Mouse (Mus musculus): ENCODE measurements around the gene Gm20431. TPM values are rescaled to one million over a fixed set of nuclear protein-coding genes. Genes with fewer than 3 reads are reported as not detected.

The Gm20431 gene
- 11.3 and 11.6 TPM in 2 replicates for polyA plus RNA-seq (2012; rRNA removed)

DNA sequence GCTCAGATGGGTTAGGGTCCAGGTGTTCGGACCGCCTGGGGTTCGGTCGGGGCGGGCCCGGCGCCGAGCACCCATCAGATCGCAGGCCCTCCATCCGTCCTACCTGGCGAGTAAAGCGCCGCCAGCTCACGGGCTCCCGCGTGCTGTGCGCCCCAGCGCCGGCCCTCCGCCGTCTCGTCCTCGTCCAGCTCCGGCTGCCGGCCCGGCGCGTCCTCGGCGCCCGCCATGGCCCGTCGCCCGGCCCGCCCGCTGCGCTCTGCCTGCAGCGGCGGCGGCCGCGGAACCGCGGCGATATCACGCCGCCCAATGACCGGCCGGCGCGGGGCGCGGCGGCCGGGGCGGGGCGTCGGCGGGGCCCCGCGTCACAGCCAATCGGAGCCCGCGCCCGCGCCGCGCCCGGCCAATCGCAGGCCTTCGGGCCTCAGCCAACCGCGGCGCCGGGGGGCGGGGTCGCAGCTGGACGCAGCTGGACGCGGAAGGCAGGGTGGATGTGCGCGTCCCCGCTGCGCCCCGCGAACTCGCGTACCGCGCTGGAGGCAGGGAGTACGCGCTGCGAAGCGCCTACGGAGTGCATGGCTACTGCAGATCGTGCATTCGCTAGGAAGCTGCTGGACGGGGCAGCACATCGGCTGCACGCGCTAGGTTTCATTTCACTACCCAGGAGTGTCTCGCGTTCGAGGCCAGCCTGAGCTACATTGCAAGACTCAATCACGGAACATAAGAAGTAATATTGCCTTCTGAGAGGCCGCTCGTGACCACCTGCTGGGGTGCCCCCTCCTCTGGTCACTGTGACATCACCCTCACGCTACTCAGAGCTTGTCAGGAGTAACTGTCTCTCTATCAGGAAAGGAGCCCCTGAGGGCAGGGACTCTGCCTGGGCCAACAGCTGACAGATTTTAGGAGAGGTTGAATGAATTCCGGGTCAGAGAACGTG is at the start of gene Gm20431:
TSS of gene Gm20431 (minus strand) at position 227 of the 934 bp plus-strand sequence.
- under 1% methylated on average over 107 of the region's 110 CpGs for WGBS
- peak; percentile 86 for DNase-seq
- peak within 1 kb of the TSS; percentile 95 for H3K4me3 ChIP-seq (replicated peaks; ENCODE audit: extremely low read depth, low read depth, low read length)
- peak; percentile 94; the same call in 1 of the 2 replicates for TF ChIP-seq POLR2A (IDR thresholded peaks at IDR 0.05; ENCODE audit: borderline replicate concordance, extremely low read depth, low read depth, low read length)
- TF ChIP-seq CTCF (IDR thresholded peaks at IDR 0.05; ENCODE audit: insufficient read depth, low read length) = no peak
- H3K4me1 ChIP-seq (ENCODE audit: control insufficient read depth, insufficient read depth, low read length) = peaks cover 29% of the 10 kb centered on the region

DNA sequence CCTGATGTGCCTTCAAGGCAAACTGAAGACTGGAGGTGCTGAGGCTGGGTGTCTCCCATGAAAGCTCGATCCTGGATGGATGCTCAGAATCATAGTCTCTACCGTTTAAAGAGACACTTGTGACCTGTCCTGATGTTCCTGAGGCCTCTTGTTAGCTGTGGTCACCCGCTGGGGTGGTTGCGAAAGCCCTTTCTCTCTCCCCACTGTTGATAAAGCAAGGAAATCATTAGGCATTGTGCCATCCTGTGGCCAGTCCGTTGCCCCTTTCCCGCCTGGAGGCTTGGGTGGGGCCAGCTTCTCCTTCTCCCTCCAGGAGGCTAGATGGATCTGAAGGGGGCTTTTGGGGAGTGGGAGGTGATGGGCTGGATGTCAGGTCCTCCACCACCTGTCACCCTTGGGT is 49.3 kb upstream of the Gm20431 start:
- WGBS = 32% methylated on average over 6 of the region's 6 CpGs
- TF ChIP-seq POLR2A (IDR thresholded peaks at IDR 0.05; ENCODE audit: borderline replicate concordance, extremely low read depth, low read depth, low read length) = no peak
- no peak for TF ChIP-seq CTCF (IDR thresholded peaks at IDR 0.05; ENCODE audit: insufficient read depth, low read length)
- H3K4me3 ChIP-seq (replicated peaks; ENCODE audit: extremely low read depth, low read depth, low read length) = no peak overlapping the region
- no peak for DNase-seq
- H3K4me1 ChIP-seq (ENCODE audit: control insufficient read depth, insufficient read depth, low read length) = peaks cover 5% of the 10 kb centered on the region

DNA sequence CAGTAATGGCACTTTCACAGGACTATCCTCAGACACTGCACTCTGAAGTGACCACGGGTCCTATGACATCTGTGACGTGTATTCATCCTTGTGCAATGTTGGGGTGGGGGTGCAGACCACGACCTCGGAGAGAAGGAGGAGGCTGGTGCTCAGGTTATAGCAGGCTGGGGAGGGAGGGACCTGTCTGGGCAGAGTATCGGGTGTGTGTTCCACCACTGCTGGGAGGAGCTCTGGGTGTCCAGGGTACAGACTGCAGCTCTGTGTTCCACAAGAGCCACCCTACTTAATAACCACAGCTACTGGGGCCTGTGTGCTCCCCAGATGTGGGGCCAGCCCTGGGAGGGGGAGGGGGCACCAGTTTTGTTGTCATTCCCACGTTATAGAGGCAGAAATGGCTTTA is 48.7 kb upstream of the Gm20431 start:
- H3K4me3 ChIP-seq (replicated peaks; ENCODE audit: extremely low read depth, low read depth, low read length) = no peak overlapping the region
- TF ChIP-seq CTCF (IDR thresholded peaks at IDR 0.05; ENCODE audit: insufficient read depth, low read length) (no peak), POLR2A (IDR thresholded peaks at IDR 0.05; ENCODE audit: borderline replicate concordance, extremely low read depth, low read depth, low read length) (no peak)
- WGBS = 64% methylated on average over 6 of the region's 6 CpGs
- no peak for DNase-seq
- H3K4me1 ChIP-seq (ENCODE audit: control insufficient read depth, insufficient read depth, low read length) = peaks cover 5% of the 10 kb centered on the region

DNA sequence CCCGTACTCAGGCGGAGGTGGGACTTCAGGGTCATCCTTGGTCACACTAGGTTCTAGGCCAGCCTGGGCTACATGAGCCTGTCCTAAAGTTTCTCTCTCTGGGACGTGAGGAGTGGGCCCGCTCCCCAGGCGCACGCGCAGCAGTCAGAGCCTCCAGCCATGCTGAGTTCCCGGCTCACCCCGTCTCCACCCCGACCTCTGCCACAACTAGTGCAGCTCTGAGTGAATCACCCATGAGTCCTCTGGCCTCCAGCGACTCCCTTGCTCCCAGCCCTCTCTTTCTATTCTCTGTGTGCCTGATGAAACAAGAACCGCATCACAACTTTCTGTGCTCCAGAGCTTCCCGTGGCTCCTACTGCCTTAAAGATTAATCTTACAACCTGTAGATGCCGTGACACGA is 47.1 kb upstream of the Gm20431 start:
- DNase-seq = no peak
- no peak overlapping the region for H3K4me3 ChIP-seq (replicated peaks; ENCODE audit: extremely low read depth, low read depth, low read length)
- WGBS = 67% methylated on average over 15 of the region's 15 CpGs
- no peak for TF ChIP-seq CTCF (IDR thresholded peaks at IDR 0.05; ENCODE audit: insufficient read depth, low read length)
- no peak for TF ChIP-seq POLR2A (IDR thresholded peaks at IDR 0.05; ENCODE audit: borderline replicate concordance, extremely low read depth, low read depth, low read length)
- peaks cover 1% of the 10 kb centered on the region; the same call in 1 of the 2 replicates for H3K4me1 ChIP-seq (ENCODE audit: control insufficient read depth, insufficient read depth, low read length)

DNA sequence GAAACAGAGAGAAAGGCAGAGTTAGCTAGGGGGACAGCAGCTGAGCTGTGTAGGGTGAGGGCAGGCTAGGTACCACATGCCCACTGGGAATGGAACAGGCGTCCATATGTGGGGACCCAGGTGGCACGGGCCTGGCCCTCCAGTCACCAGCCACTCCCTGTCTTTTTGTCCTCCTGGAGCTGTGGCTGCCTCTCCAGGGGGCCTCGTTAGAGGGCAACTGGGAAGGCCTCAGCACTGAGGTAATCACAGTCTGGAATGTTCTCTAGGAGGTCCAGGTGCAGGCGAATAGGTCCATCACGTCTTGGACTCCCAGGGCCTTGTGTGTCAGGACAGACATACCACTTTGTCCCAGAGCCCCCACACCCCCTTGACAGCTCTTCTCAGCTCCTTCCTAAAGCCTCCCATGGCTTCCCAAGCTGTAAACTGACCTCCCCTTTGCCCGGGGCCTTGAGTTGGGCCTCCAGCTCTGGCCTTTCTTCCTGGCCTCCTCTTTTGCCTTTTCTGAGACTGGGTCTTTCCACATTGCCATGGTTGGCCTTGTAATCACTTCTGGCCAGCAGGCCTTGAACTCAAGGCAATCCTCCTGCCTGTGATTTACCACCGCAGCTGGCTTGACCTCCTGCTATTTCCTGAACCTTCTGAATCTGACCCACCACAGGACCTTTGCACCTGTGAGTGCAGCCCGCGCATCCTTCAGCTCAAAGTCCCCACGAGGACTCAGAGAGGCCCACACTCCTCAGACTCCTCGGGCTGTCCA is 45.1 kb upstream of the Gm20431 start:
- DNase-seq = no peak
- no peak overlapping the region for H3K4me3 ChIP-seq (replicated peaks; ENCODE audit: extremely low read depth, low read depth, low read length)
- H3K4me1 ChIP-seq (ENCODE audit: control insufficient read depth, insufficient read depth, low read length) = no peaks in the 10 kb centered on the region
- 76% methylated on average over 11 of the region's 11 CpGs for WGBS
- TF ChIP-seq CTCF (IDR thresholded peaks at IDR 0.05; ENCODE audit: insufficient read depth, low read length) (no peak), POLR2A (IDR thresholded peaks at IDR 0.05; ENCODE audit: borderline replicate concordance, extremely low read depth, low read depth, low read length) (no peak)

DNA sequence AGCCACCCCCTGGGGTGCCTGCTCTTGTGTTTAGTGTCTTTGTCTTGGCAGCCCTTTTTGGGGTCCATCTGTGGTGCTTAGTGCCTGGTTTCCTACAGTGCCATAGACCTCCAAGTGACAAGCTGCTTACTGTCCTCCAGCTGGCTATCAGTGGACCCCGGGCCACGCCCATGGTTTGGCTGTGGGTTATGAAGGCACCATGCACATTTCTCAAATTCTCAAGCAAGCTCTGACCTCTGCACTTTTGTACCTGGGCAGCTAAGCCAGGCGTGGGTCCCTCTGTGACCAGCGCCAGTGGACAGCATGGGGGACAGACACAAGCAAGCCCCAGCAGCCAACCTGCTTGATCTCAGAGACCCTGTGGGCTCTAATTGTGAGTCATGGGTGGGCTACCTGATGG is 43.1 kb upstream of the Gm20431 start:
- Histone ChIP-seq H3K4me3 (replicated peaks; ENCODE audit: extremely low read depth, low read depth, low read length) (no peak overlapping the region), H3K4me1 (ENCODE audit: control insufficient read depth, insufficient read depth, low read length) (no peaks in the 10 kb centered on the region)
- WGBS = 86% methylated on average over 4 of the region's 4 CpGs
- TF ChIP-seq CTCF (IDR thresholded peaks at IDR 0.05; ENCODE audit: insufficient read depth, low read length) (no peak), POLR2A (IDR thresholded peaks at IDR 0.05; ENCODE audit: borderline replicate concordance, extremely low read depth, low read depth, low read length) (no peak)
- DNase-seq = no peak

DNA sequence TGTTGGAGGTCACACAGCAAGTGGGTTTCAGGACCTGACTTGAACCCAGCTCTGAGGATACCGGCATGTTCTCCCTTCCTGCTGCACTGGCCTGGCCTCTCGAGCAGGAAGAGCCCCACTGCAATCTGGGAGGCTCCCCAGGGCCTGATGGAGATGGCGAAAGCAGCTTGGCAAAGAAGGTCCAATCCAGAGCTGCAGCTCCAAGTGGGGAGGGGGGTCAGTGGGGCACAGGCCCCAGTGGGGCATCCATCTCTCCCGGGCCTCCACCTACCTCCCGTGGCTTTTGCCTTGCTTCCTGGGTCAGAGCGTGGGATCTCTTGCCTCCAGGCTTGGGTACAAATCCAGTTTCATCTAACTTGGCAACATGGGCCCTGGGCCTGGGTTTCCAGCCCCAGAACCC is 40.8 kb upstream of the Gm20431 start:
- no peak for TF ChIP-seq CTCF (IDR thresholded peaks at IDR 0.05; ENCODE audit: insufficient read depth, low read length)
- TF ChIP-seq POLR2A (IDR thresholded peaks at IDR 0.05; ENCODE audit: borderline replicate concordance, extremely low read depth, low read depth, low read length) = no peak
- WGBS = 82% methylated on average over 6 of the region's 6 CpGs

DNA sequence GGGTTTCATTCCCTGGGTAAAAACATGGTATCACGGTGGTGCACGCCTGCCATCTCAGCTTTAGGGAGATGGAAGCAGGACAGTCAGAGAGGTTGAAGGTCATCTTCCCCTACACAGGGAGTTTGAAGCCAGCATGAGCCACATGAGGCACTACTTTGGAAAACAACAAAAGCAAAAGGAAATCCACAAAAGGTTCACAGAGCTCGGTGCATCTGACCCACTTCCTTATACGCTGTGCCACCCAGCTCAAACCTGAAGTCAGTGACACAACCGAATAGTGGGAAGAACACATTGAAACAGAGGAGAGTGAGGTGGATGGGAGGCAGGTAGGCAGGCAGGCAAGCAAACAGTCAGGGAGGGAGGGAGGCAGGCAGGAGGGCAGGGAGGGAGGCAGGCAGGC is 40.2 kb upstream of the Gm20431 start:
- Histone ChIP-seq H3K4me3 (replicated peaks; ENCODE audit: extremely low read depth, low read depth, low read length) (no peak overlapping the region), H3K4me1 (ENCODE audit: control insufficient read depth, insufficient read depth, low read length) (no peaks in the 10 kb centered on the region; the same call in 1 of the 2 replicates)
- WGBS = 72% methylated on average over 5 of the region's 5 CpGs
- TF ChIP-seq CTCF (IDR thresholded peaks at IDR 0.05; ENCODE audit: insufficient read depth, low read length) (no peak), POLR2A (IDR thresholded peaks at IDR 0.05; ENCODE audit: borderline replicate concordance, extremely low read depth, low read depth, low read length) (no peak)
- DNase-seq = no peak

More for the DNA sequence above, 40.8 kb upstream of the Gm20431 start:
- H3K4me3 ChIP-seq (replicated peaks; ENCODE audit: extremely low read depth, low read depth, low read length) = no peak overlapping the region
- DNase-seq = no peak
- no peaks in the 10 kb centered on the region; the same call in 1 of the 2 replicates for H3K4me1 ChIP-seq (ENCODE audit: control insufficient read depth, insufficient read depth, low read length)

DNA sequence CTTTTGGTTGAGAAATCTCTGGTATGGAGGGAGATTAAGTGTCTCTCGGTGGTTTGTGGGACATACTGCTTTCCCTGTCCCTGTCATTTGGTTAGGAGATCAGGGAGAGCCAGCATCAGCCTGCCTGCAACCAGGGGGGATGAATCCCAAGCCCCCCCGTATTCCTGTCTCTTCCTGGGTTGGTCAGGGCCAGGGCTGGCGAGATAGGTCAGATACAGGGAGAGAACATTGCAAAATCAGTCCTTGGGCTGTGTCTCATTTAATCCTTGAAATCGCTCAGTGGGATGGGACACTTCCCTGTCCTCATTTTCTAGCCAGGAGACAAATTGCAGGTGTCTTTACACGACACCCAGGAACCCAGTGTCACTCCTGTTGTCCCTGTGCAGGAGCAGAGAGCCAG is 38.7 kb upstream of the Gm20431 start:
- WGBS = 66% methylated on average over 5 of the region's 5 CpGs
- DNase-seq = no peak
- no peak overlapping the region for H3K4me3 ChIP-seq (replicated peaks; ENCODE audit: extremely low read depth, low read depth, low read length)
- TF ChIP-seq POLR2A (IDR thresholded peaks at IDR 0.05; ENCODE audit: borderline replicate concordance, extremely low read depth, low read depth, low read length) (no peak), CTCF (IDR thresholded peaks at IDR 0.05; ENCODE audit: insufficient read depth, low read length) (no peak)
- H3K4me1 ChIP-seq (ENCODE audit: control insufficient read depth, insufficient read depth, low read length) = no peaks in the 10 kb centered on the region; the same call in 1 of the 2 replicates

Data from lung, adult 2 months (tissue).